Mouse (Mus musculus) testis, adult 2 months (tissue): ENCODE measurements around the gene Slc22a23.

Experiments used
- CTCF ChIP-seq: fragments of 200-500 bp; IDR thresholded peaks from 2 replicates; pipeline ENCODE4 v1.5.1; 2012; ENCODE audit warnings: low read depth, mild to moderate bottlenecking, inconsistent platforms, low read length, moderate library complexity; ENCODE audit not compliant: control insufficient read depth, insufficient read depth, insufficient replicate concordance
- POLR2A ChIP-seq: fragments of 200-500 bp; IDR thresholded peaks from 2 replicates; pipeline ENCODE4 v1.6.1; 2012; ENCODE audit warnings: low read depth, mild to moderate bottlenecking, inconsistent platforms, low read length, moderate library complexity; ENCODE audit not compliant: control insufficient read depth

DNA sequence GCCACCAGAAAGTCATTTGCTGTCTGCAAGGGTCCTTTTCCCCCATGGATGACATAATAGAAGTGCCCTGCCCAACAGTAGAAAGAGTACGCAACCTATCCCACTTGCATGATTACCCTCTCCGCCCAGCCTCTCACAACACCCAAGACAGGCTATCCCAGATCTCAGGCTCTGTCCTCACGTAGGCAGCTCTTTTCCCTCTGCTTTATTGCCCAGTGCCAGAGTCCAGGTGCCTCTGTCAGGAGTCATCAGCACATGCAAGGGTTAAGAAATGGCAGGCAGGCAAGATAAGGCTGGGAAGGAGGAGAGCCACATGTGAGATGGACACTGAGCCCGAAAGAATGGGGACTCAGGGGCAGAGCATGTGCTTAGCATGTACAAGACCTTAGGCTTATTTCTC, 24.5 kb downstream of the Slc22a23 start:
- TF ChIP-seq CTCF (no peak), POLR2A (no peak)
